Comparison of ENCODE assay signal across 20 mouse cellular contexts in genomic region chr6:31086283-31086682, GRCm38 (mm10).
DNase-seq lines count a peak whose midpoint lies in the region; ATAC-seq and TF ChIP-seq lines count a peak whose summit lies in the region.
"Had no signal": no experiment of that assay in that cellular context is flagged by ENCODE, and none has a peak within 500 bp of the region (broad histone marks: within the 10 kb centered on the region; RNA-seq: fewer than 3 reads in every experiment).

No protein-coding gene starts in this region.

- peaks cover 81% of the 10 kb centered on the region for H3K79me2 ChIP-seq in C2C12 (ENCODE audit: control insufficient read depth, insufficient read depth)
- H3K79me2 ChIP-seq in myocyte (ENCODE audit: control insufficient read depth, insufficient read depth), result peaks cover 57% of the 10 kb centered on the region

- no peak for TF ChIP-seq POLR2A in myocyte (IDR thresholded peaks at IDR 0.05; ENCODE audit: insufficient read length, low read depth)

- no peak overlapping the region; the same call in 1 of the 2 replicates for H3K27ac ChIP-seq in forebrain, embryonic 14.5 days (ENCODE audit: low read depth, low read length)
- H3K27ac ChIP-seq in forebrain, embryonic 11.5 days (ENCODE audit: low read depth, low read length), result no peak overlapping the region
- peak overlapping the region; percentile 11; the same call in 1 of the 2 replicates for H3K27ac ChIP-seq in liver, embryonic 12.5 days
- H3K27ac ChIP-seq: embryonic facial prominence, embryonic 15.5 days; heart, embryonic 13.5 days had no signal

- no peak overlapping the region for H3K4me3 ChIP-seq in forebrain, embryonic 14.5 days (ENCODE audit: low read depth, low read length)
- H3K4me3 ChIP-seq in forebrain, embryonic 11.5 days (ENCODE audit: low read depth, low read length), result no peak overlapping the region
- no peak overlapping the region for H3K4me3 ChIP-seq in liver, embryonic 12.5 days
- H3K4me3 ChIP-seq in C2C12 (ENCODE audit: insufficient read depth, poor library complexity, severe bottlenecking) (peak overlapping the region; percentile 60), myocyte (peak overlapping the region; percentile 34)
- H3K4me3 ChIP-seq: embryonic facial prominence, embryonic 15.5 days; heart, embryonic 13.5 days had no signal

- ATAC-seq in forebrain, embryonic 14.5 days, result no peak
- no peak for ATAC-seq in forebrain, embryonic 11.5 days (replicated peaks; ENCODE audit: low FRiP score)
- no peak for ATAC-seq in liver, embryonic 12.5 days
- ATAC-seq: forebrain, embryonic 16.5 days; hindbrain, embryonic 16.5 days had no signal

- H3K9me3 ChIP-seq in forebrain, embryonic 14.5 days (replicated peaks; ENCODE audit: control insufficient read depth, low read length), result no peaks in the 10 kb centered on the region
- no peaks in the 10 kb centered on the region for H3K9me3 ChIP-seq in forebrain, embryonic 11.5 days (ENCODE audit: control insufficient read depth, low read length)
- no peaks in the 10 kb centered on the region for H3K9me3 ChIP-seq in liver, embryonic 12.5 days (replicated peaks)
- H3K9me3 ChIP-seq: embryonic facial prominence, embryonic 15.5 days; G1E; heart, embryonic 13.5 days had no signal

- no peak for DNase-seq in forebrain, embryonic 14.5 days (ENCODE audit: low spot score)
- no peak for DNase-seq in forebrain, embryonic 11.5 days (ENCODE audit: low spot score)
- no peak for DNase-seq in liver
- DNase-seq in kidney, adult 11 months, result no peak
- DNase-seq: adrenal gland, adult 8-10 months; cerebellum, adult 11 months; cerebellum, adult 8-10 months; cerebellum, postnatal 14 days; embryo, embryonic 11 days; gastrocnemius, postnatal 36 days; heart, adult 11 months; heart, postnatal 36 days had no signal

- H3K4me2 ChIP-seq in forebrain, embryonic 14.5 days (ENCODE audit: low read length), result peak overlapping the region; percentile 8; the same call in 1 of the 2 replicates
- no peak overlapping the region for H3K4me2 ChIP-seq in forebrain, embryonic 11.5 days (ENCODE audit: low read depth, low read length, severe bottlenecking)
- peak overlapping the region; percentile 15 for H3K4me2 ChIP-seq in liver, embryonic 12.5 days
- peak overlapping the region; percentile 92 for H3K4me2 ChIP-seq in myocyte (ENCODE audit: low read depth)
- H3K4me2 ChIP-seq: embryonic facial prominence, embryonic 15.5 days; heart, embryonic 13.5 days had no signal

- no peaks in the 10 kb centered on the region for H3K36me3 ChIP-seq in forebrain, embryonic 14.5 days (ENCODE audit: control insufficient read depth, insufficient read depth, low read length)
- no peaks in the 10 kb centered on the region for H3K36me3 ChIP-seq in forebrain, embryonic 11.5 days (ENCODE audit: control insufficient read depth, insufficient read depth, low read length)
- peaks cover 32% of the 10 kb centered on the region for H3K36me3 ChIP-seq in liver, embryonic 12.5 days
- peaks cover 76% of the 10 kb centered on the region for H3K36me3 ChIP-seq in C2C12 (ENCODE audit: control insufficient read depth, insufficient read depth)
- peaks cover 31% of the 10 kb centered on the region for H3K36me3 ChIP-seq in myocyte (ENCODE audit: control insufficient read depth, insufficient read depth)
- H3K36me3 ChIP-seq: embryonic facial prominence, embryonic 15.5 days; heart, embryonic 13.5 days had no signal

- H3K4me1 ChIP-seq in forebrain, embryonic 14.5 days (ENCODE audit: control insufficient read depth, insufficient read depth, low read length), result peaks cover 32% of the 10 kb centered on the region
- peaks cover 17% of the 10 kb centered on the region; the same call in 1 of the 2 replicates for H3K4me1 ChIP-seq in forebrain, embryonic 11.5 days (replicated peaks; ENCODE audit: control insufficient read depth, insufficient read depth, low read length)
- peaks cover 65% of the 10 kb centered on the region for H3K4me1 ChIP-seq in liver, embryonic 12.5 days

- H3K27me3 ChIP-seq in forebrain, embryonic 14.5 days (replicated peaks; ENCODE audit: control insufficient read depth, insufficient read depth, low read length), result no peaks in the 10 kb centered on the region
- H3K27me3 ChIP-seq in forebrain, embryonic 11.5 days (ENCODE audit: control insufficient read depth, insufficient read depth, low read length), result no peaks in the 10 kb centered on the region
- H3K27me3 ChIP-seq in liver, embryonic 12.5 days (replicated peaks), result no peaks in the 10 kb centered on the region
- H3K27me3 ChIP-seq in C2C12 (ENCODE audit: control insufficient read depth, insufficient read depth, insufficient read length) (no peaks in the 10 kb centered on the region), myocyte (ENCODE audit: control insufficient read depth, insufficient read depth, insufficient read length) (no peaks in the 10 kb centered on the region)
- H3K27me3 ChIP-seq: embryonic facial prominence, embryonic 15.5 days; heart, embryonic 13.5 days had no signal

- TF ChIP-seq CTCF in C2C12 (IDR thresholded peaks at IDR 0.05; ENCODE audit: control insufficient read depth, insufficient read depth, insufficient read length), result no peak

- WGBS in forebrain, embryonic 14.5 days, result 84% methylated on average over 5 of the region's 5 CpGs
- WGBS in forebrain, embryonic 11.5 days, result 88% methylated on average over 5 of the region's 5 CpGs
- WGBS in liver, embryonic 12.5 days (ENCODE audit: insufficient replicate concordance), result 76% methylated on average over 5 of the region's 5 CpGs

- H3K9ac ChIP-seq in forebrain, embryonic 14.5 days (ENCODE audit: low read length), result no peak overlapping the region
- H3K9ac ChIP-seq in forebrain, embryonic 11.5 days (ENCODE audit: low read length), result no peak overlapping the region
- H3K9ac ChIP-seq in liver, embryonic 12.5 days, result no peak overlapping the region; the same call in 1 of the 2 replicates
- H3K9ac ChIP-seq: embryonic facial prominence, embryonic 15.5 days; heart, embryonic 13.5 days had no signal

- peaks cover 62% of the 10 kb centered on the region for H3K79me3 ChIP-seq in C2C12 (ENCODE audit: low read depth)

- H3ac ChIP-seq in C2C12 (ENCODE audit: control insufficient read depth, insufficient read length, low read depth) (peak overlapping the region; percentile 91), myocyte (ENCODE audit: control insufficient read depth, insufficient read length) (peak overlapping the region; percentile 31)

TF ChIP-seq in C2C12, 6 proteins besides CTCF, POLR2A, EP300 and RAD21:
- TF ChIP-seq MYOG (IDR thresholded peaks at IDR 0.05; ENCODE audit: control insufficient read depth, extremely low read depth, insufficient read length) (no peak), MAX (IDR thresholded peaks at IDR 0.05) (no peak), MYOD1 (IDR thresholded peaks at IDR 0.05; ENCODE audit: control insufficient read depth, insufficient read length, low read depth) (no peak), CEBPB (IDR thresholded peaks at IDR 0.05; ENCODE audit: low read depth) (no peak), USF1 (IDR thresholded peaks at IDR 0.05; ENCODE audit: low read depth) (peak; percentile 89), FOSL1 (IDR thresholded peaks at IDR 0.05; ENCODE audit: insufficient read depth, low read length, poor library complexity, severe bottlenecking) (no peak)

TF ChIP-seq in myocyte, 11 proteins besides CTCF, POLR2A, EP300 and RAD21:
- peak; percentile 79 for TF ChIP-seq USF1 (IDR thresholded peaks at IDR 0.05; ENCODE audit: low read depth)
- TF ChIP-seq SRF (IDR thresholded peaks at IDR 0.05; ENCODE audit: control insufficient read depth, insufficient read length, low read depth), result no peak
TF ChIP-seq in myocyte: peak in this region for 1.

Comparison
In these comparisons a context has a peak if more than half of its experiments do, and no peak if none do; other contexts are left out.
1. H3K4me3 ChIP-seq: peak in C2C12 (single experiment) and myocyte (single experiment); none in forebrain, embryonic 14.5 days (single experiment), forebrain, embryonic 11.5 days (single experiment) and liver, embryonic 12.5 days (single experiment).